Mouse (Mus musculus): Measurements from ENCODE around the gene Mgl2.

- TF ChIP-seq TCF12 (IDR thresholded peaks at IDR 0.05; ENCODE audit: insufficient read depth, poor library complexity, severe bottlenecking) (no peak), POLR2A (IDR thresholded peaks at IDR 0.05; ENCODE audit: insufficient read length, low read depth) (no peak), MYOD1 (IDR thresholded peaks at IDR 0.05; ENCODE audit: control insufficient read depth in 1 of 3, insufficient read length in 2 of 3, low read depth in 2 of 3) (no peak), CEBPB (IDR thresholded peaks at IDR 0.05; ENCODE audit: insufficient read depth, poor library complexity, severe bottlenecking) (no peak), SRF (IDR thresholded peaks at IDR 0.05; ENCODE audit: control insufficient read depth, insufficient read length, low read depth) (no peak), E2F4 (IDR thresholded peaks at IDR 0.05; ENCODE audit: insufficient read depth) (no peak), POLR2AphosphoS2 (IDR thresholded peaks at IDR 0.05; ENCODE audit: insufficient read length, low read depth) (no peak), MAX (IDR thresholded peaks at IDR 0.05; ENCODE audit: low read depth) (no peak), USF1 (IDR thresholded peaks at IDR 0.05; ENCODE audit: low read depth) (no peak), TCF3 (IDR thresholded peaks at IDR 0.05; ENCODE audit: insufficient read length, low read depth) (no peak)
These were observed 20.9 kb downstream of the Mgl2 start for GRCm38 (mm10) chr11:70151072-70151471.
